Mouse (Mus musculus) T-helper 2 cell (primary cell): ENCODE data around the gene Zkscan2.

Source experiments
- in situ Hi-C: fragments of 300-600 bp; cut with MboI, MseI; formaldehyde crosslinking; loops from one replicate; pipeline ENCODE4 v1.15.1; 2025; ENCODE audit warnings: high pct_unique_total_duplicates

Gene Zkscan2

GRCm38 (mm10) chr7:123500239-123501219 is at the start of gene Zkscan2:
Zkscan2 (minus strand) TSS chr7:123500449.
- in situ Hi-C loops: loop anchor here (25.0 kb wide), 1 partner anchor 1662 kb away; no protein-coding TSS in a partner anchor

GRCm38 (mm10) chr7:123529190-123529589 is 28.9 kb upstream of the Zkscan2 start:
- in situ Hi-C loops: no loop called here

- in situ Hi-C loops: no loop called here
These were observed 25.5 kb upstream of the Zkscan2 start for GRCm38 (mm10) chr7:123525761-123526160.

GRCm38 (mm10) chr7:123524218-123524861 is 24.1 kb upstream of the Zkscan2 start:
- in situ Hi-C loops: loop anchor here (25.0 kb wide), 1 partner anchor 1638 kb away; no protein-coding TSS in a partner anchor

GRCm38 (mm10) chr7:123507946-123508345 is 7.7 kb upstream of the Zkscan2 start:
- in situ Hi-C loops: loop anchor here (25.0 kb wide), 1 partner anchor 1654 kb away; no protein-coding TSS in a partner anchor

GRCm38 (mm10) chr7:123503358-123503757 is 3.1 kb upstream of the Zkscan2 start:
- in situ Hi-C loops: loop anchor here (25.0 kb wide), 1 partner anchor 1659 kb away; no protein-coding TSS in a partner anchor

GRCm38 (mm10) chr7:123499481-123500238 is 589 bp downstream of the Zkscan2 start:
- in situ Hi-C loops: loop anchor here (25.0 kb wide), 1 partner anchor 1663 kb away; no protein-coding TSS in a partner anchor

- in situ Hi-C loops: no loop called here
These were observed 12.5 kb downstream of the Zkscan2 start for GRCm38 (mm10) chr7:123487703-123488102.

GRCm38 (mm10) chr7:123467961-123468360 is 32.3 kb downstream of the Zkscan2 start:
- in situ Hi-C loops: loop anchor here (5.0 to 10.0 kb wide), 2 partner anchors 261 to 403 kb away; no protein-coding TSS in a partner anchor

GRCm38 (mm10) chr7:123465692-123466387 is 34.4 kb downstream of the Zkscan2 start:
- in situ Hi-C loops: loop anchor here (5.0 to 10.0 kb wide), 2 partner anchors 259 to 401 kb away; no protein-coding TSS in a partner anchor

- in situ Hi-C loops: loop anchor here (5.0 to 10.0 kb wide), 2 partner anchors 399 to 431 kb away; no protein-coding TSS in a partner anchor
These were observed 36.7 kb downstream of the Zkscan2 start for GRCm38 (mm10) chr7:123463569-123463968.

- in situ Hi-C loops: loop anchor here (5.0 to 10.0 kb wide), 2 partner anchors 397 to 430 kb away; no protein-coding TSS in a partner anchor
These were observed 38.2 kb downstream of the Zkscan2 start, which contains the start of gene Aqp8 for GRCm38 (mm10) chr7:123462070-123462501. Aqp8 (plus strand) TSS chr7:123462291.

GRCm38 (mm10) chr7:123461316-123461715 is 38.9 kb downstream of the Zkscan2 start:
- in situ Hi-C loops: loop anchor here (5.0 to 10.0 kb wide), 2 partner anchors 397 to 429 kb away; no protein-coding TSS in a partner anchor

- in situ Hi-C loops: no loop called here
These were observed 41.0 kb downstream of the Zkscan2 start for GRCm38 (mm10) chr7:123459247-123459646.

- in situ Hi-C loops: no loop called here
These were observed 41.9 kb downstream of the Zkscan2 start for GRCm38 (mm10) chr7:123458309-123458708.

- in situ Hi-C loops: no loop called here
These were observed 45.2 kb downstream of the Zkscan2 start for GRCm38 (mm10) chr7:123455088-123455487.

- in situ Hi-C loops: no loop called here
These were observed 47.2 kb downstream of the Zkscan2 start for GRCm38 (mm10) chr7:123453066-123453465.

- in situ Hi-C loops: no loop called here
These were observed 47.7 kb downstream of the Zkscan2 start for GRCm38 (mm10) chr7:123452551-123452950.

GRCm38 (mm10) chr7:123450515-123450914 is 49.7 kb downstream of the Zkscan2 start:
- in situ Hi-C loops: no loop called here

- in situ Hi-C loops: no loop called here
These were observed 50.6 kb downstream of the Zkscan2 start for GRCm38 (mm10) chr7:123449676-123450075.
